Mouse (Mus musculus): ENCODE measurements at regions not wholly inside any gene's neighbourhood (a gene's known extent, or its start where the extent isn't known, plus 50 kb on each side); places are given as distances from the start of the nearest gene placed in this dataset.
A peak's percentile ranks its signal among the peaks of the same experiment; 100 is the strongest.

GRCm38 (mm10) chr19:37492572-37492971 is 57.6 kb upstream of the Exoc6 start:
- no peak for DNase-seq (ENCODE audit: low spot score)

- no peak for DNase-seq (ENCODE audit: low spot score)
These were observed 56.8 kb upstream of the Exoc6 start for GRCm38 (mm10) chr19:37493378-37493777.

DNA sequence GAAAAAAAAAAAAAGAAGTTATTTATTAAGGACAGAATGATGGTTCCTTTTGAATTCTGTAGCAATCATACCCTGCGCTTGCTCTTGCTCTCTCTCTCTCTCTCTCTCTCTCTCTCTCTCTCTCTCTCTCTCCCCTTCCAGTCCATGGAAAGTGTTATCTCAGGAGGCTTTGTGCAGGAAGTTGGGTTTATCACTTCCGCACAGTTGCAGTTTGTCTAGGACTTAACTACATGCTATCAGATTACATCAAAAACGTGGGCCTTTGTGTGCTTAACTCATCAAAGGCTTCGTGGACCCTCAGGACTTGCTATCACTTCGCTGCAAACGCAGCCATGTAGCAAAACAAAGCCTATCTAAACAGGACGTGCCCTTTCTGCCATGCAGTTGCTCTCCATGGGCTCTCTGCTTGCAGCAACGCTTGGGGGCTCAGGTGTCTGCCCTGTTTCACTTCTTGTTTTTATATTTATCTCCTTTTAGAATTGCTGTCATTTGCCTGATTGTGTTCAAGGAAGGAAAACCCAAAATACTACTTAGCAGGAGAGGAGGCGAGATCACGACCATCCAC is 56.2 kb upstream of the Exoc6 start:
- no peak for DNase-seq (ENCODE audit: low spot score)

DNA sequence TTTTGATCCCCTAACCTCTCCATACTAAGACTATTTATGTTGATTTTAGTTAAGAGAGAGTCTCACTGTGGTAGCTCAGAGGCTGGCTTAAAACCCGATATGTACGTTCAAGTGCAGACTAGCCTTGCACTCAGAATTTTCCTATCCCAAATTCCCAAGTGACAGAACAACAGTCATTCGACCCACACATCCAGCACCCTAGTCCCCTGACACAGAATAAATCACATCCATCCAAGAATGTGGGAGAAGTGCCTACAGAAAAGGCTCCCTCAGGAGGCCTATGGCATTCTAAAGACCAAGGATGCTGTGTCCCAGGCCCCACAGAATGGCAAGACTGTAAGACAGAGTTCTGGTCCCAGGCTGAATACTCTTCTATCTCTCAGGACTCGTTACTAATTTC is 55.4 kb upstream of the Exoc6 start:
- no peak for DNase-seq (ENCODE audit: low spot score)

- peak; percentile 20 for DNase-seq (ENCODE audit: low spot score)
These were observed 54.6 kb upstream of the Exoc6 start for GRCm38 (mm10) chr19:37495319-37496270.

- DNase-seq (ENCODE audit: low spot score), result no peak
These were observed 53.5 kb upstream of the Exoc6 start for GRCm38 (mm10) chr19:37496759-37497158.

- DNase-seq (ENCODE audit: low spot score), result no peak
These were observed 53.1 kb upstream of the Exoc6 start for GRCm38 (mm10) chr19:37497161-37497560.

DNA sequence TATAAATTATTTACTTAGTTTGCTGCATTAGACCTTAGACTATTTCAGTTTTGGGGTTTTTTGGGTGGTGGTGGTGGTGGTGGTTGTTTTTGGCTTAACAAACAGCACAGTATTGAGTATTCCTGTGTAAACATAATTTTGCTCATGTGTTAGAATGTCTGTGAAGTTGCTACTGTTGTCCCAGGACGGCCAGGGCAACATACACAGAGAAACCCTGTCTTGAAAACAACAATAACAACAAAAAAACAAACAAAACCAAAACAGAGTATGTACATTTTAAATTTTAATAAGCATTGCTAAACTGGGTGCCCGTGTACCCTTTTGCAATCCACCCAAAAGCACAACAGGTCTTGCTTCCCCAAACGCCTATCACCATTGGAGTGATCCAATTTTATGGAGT is 51.8 kb upstream of the Exoc6 start:
- no peak for DNase-seq (ENCODE audit: low spot score)
